Mouse (Mus musculus) ovary, adult 18-20 months (tissue): ENCODE data around the gene Gm7138.
"Not testable (repeated sequence)": the region's sequence is repeated elsewhere in the genome, so short reads cannot be mapped to it uniquely, and the experiment has no call there.

Experiments used
- DNase-seq: peaks from one replicate; pipeline ENCODE4 v3.0.0; 2022; ENCODE audit warnings: low spot score, mixed read lengths

The Gm7138 gene

DNA sequence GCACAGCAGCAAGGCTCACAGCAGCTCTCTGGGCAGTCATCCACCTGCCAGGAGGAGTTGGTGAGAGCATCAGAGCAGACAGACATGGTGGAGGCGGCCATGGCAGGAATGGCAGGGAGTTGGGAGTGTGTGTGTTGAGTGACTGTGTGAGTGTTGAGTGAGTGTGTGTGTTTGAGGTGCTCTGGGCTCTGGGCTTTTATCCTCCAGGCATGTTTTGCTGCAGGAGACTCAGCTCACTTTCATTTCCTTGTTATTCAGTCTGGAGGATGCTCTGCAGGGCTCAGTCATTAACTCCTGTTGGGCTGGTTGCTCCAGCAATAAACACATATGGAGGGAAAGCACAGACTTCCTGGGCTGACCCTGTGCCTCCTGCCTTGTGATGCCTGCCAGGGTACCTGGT lies at the start of gene Gm7138:
TSS of gene Gm7138 (minus strand) at position 101 of the 400 bp plus-strand sequence.
- not testable (repeated sequence) for DNase-seq

DNA sequence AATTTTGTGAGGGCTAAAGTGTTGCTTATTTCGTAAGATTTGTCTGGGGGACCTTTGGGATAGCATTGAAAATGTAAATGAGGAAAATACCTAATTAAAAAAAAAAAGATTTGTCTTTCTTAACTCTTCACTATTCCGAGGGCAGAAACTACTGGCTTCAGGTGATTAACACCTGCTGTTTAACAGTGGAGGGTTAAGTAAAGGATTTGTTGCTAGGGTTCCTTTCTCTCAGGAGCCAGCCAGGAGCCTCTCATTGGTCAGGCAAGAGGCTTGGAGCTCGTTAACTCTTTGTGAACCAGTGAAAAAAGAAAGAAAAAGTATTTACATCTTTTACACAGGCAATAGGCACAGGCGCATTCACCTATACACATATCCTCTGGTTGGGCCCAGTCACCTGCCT lies 42.5 kb upstream of the Gm7138 start:
- no peak for DNase-seq

DNA sequence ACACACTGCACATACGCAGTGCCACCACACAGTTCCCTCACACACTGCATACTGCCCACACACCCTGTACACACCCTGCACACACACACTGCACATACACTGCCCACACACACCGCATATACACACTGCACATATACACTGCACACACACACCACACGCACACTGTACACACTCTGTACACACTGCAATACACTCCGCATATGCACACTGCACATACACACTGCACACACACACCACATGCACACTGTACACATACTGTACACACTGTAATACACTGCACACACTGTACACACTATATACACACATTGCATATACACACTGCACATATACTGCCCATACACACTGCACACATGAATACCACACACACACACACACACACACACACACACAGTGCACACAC lies 41.8 kb upstream of the Gm7138 start:
- DNase-seq, result no peak

DNA sequence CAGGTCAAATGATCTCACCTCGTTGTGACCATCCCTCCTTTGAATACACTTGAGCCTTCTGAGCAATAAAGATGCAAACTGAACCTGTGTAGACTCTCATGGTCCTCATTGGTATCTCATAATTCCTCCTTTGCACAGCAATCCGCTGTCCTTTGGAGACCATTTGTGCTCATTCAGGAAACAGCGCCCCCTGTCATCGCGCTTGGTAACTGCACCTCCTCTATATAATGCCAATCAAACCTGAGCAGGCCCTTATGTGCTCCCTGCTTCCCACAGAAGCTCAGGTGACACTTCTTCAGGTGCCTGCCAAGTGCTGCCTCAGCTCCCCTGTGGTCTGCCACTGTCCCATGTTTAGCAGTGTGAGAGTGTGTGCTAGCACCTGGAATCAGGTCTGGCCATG lies 38.8 kb upstream of the Gm7138 start:
- DNase-seq, result no peak

DNA sequence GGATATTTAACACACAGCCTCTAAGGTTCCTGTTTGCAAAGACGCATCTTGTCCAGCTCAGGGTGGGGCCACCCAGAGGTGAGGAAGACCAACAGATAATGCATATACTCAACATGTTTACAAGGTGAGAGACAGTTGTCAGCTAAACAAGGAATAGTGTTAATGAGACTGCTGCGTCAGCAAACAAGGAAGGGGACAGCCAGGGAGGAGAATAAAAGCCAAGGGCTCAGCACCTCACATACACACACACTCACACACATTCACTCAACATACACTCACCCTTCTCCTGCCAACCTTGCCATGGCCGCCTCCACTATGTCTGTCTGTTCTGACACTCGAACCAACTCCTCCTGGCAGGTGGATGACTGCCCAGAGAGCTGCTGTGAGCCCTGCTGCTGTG lies 37.6 kb upstream of the Gm7138 start, which contains the start of gene Gm2696:
TSS of gene Gm2696 (plus strand) at position 301 of the 400 bp plus-strand sequence.
- DNase-seq, result no peak

DNA sequence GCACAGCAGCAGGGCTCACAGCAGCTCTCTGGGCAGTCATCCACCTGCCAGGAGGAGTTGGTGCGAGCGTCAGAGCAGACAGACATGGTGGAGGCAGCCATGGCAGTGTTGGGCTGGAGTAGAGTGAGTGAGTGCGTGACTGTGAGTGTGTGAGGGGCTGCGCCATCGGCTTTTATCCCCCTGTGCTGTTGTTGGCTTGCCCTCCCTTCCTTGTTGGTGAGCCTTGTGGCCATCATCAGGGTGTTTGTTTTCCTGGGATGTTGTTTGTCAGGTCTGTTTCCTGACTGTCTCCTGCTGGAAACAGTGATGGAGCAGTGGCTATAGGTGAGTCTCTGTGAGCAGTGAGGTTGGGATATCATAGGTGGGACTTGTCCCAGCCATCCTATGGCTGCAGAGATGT lies 35.0 kb upstream of the Gm7138 start, which contains the start of gene Gm9507:
TSS of gene Gm9507 (minus strand) at position 101 of the 400 bp plus-strand sequence.
- no peak for DNase-seq

DNA sequence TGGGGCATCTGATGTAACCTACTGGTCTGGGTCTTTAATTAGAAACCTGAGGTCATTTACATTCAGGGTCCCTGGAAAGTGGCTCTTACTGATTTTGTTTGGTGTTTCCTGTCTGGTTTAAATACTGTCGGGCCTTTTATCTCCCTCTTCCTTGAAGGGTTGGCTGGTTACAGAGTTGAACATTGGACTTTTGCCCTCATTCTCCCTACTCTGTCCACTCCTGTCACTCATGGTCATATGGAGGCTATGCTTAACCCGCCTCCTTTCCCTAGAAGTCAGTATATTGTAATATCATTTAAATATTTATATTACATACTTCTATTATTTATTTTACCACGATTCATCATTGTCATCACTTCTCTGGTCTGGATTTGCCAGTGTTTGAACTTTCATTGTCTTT lies 27.4 kb upstream of the Gm7138 start:
- no peak for DNase-seq

DNA sequence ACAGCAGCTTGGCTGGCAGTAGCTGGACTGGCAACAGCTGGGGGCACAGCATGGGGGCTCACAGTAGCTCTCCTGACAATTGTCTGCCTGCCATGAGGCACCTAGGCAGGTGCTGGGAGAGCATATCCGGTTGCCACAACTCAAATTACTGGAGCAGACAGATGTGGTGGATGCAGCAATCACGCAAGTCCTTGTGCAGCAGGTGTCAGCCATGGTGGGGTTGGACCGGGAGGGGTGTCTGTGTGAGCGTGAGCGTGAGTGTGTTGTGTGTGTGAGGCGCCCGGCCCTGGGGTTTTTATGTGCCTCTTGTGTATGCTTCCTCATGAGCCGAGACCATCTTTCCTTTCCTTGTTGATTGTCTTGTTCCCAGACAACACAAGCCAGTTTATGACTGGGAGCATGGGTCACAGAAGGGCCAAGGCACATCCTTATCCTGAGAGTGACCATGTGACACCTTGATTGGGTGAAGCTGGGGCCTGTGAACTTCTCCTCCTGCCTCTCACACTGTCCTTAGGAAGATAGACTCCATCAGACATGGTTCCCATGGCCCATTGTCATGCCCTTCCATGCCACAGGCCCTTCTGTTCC lies 22.3 kb upstream of the Gm7138 start, which contains the start of gene Gm19668:
TSS of gene Gm19668 (minus strand) at position 213 of the 588 bp plus-strand sequence.
- DNase-seq, result no peak

DNA sequence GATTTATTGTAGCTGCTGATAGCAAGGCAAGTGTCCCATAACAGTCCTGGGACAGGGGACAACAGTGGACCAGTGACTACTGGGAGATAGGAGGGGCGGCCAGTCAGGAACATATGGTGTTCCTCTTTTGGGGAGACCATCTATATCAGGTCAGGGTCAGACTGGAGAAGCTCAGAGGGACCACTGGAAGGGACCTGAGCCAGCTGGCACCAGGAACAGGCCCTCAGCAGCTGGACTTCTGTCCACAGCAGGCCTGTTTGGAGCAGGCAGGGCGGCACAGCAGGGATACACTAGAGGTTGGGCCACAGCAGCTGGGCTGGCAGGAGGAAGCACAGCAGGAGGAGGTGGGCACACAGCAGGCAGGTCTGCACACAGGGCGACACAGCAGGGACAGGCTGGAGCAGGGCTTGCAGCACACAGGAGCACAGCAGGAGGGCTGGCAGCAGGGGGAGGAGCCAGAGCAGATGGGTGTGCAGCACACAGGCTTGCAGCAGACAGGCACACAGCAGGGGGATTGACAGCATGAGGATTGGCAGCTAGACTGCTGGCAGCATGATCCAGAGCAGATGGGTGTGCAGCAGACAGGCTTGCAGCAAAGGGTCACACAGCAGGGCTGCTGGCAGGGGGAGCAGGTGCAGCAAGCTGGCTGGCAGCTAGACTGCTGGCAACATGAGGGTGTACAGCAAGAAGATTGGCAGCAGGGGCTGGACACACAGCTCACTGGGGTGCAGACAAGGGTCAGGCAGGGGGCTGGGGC lies 21.6 kb upstream of the Gm7138 start:
- DNase-seq, result not testable (repeated sequence)

DNA sequence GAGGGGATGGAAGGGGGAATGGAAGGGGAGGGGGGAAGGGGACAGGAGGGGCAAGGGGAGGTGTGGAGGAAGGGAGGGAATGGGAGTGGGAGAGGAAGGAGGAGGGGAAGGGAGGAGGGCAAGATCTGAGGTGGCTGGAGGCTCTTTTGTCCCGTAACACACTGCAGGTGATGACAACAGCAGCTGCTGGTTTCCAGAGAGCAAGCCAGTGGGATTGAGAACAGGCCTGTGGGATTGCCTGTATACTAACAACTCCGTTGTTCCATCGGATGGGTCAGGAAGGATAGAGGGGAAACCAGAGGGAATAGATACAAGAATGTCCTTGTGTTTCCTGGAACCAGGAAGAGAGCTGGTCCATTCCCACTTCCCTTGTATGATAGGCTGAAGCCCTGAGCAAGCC lies 20.9 kb upstream of the Gm7138 start:
- no peak for DNase-seq

DNA sequence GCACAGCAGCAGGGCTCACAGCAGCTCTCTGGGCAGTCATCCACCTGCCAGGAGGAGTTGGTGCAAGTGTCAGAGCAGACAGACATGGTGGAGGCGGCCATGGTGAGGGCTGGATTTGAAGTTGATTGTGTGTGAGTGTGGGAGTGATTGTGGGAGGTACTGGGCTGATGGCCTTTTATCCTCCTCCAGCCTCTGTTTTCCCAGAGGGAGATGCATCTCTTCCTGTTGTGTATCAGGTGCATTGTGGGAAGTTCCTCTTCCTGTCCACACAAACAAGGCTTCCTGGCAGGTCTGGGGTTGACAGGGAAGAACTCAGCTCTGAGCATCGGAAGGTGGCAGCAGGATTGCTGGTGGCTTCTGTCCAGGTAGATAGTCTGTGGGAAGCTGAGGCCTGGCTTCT lies 18.2 kb upstream of the Gm7138 start, which contains the start of gene Gm9639:
TSS of gene Gm9639 (minus strand) at position 101 of the 400 bp plus-strand sequence.
- no peak for DNase-seq

DNA sequence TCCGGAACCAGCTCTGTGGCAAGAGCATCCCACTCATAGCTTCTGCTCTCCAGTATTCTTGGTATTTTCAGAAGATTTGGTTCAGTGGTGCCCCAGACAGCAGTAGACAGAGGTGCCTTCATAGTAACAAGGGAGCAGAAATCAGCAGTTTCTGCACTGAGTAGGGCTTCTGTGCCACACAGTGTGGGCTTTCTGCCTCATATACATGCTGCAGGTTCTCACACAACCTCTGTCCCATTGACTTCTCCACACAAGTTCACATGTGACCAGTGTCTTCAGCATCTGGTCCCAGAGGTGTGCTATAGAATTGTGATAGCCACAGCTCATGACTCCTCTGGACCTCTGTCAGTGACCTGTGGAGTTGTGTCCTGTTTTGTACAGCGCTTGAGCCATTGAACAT lies 11.9 kb upstream of the Gm7138 start:
- no peak for DNase-seq

DNA sequence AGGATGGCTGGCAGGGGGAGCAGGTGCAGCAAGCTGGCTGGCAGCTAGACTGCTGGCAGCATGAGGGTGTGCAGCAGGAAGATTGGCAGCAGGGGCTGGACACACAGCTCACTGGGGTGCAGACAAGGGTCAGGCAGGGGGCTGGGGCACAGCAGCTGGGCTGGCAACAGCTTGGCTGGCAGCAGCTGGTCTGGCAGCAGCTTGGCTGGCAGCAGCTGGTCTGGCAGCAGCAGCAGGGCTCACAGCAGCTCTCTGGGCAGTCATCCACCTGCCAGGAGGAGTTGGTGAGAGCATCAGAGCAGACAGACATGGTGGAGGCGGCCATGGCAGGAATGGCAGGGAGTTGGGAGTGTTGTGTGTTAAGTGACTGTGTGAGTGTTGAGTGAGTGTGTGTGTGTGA lies 11.1 kb upstream of the Gm7138 start, which contains the start of gene Gm7137:
TSS of gene Gm7137 (minus strand) at position 325 of the 400 bp plus-strand sequence.
- not testable (repeated sequence) for DNase-seq

DNA sequence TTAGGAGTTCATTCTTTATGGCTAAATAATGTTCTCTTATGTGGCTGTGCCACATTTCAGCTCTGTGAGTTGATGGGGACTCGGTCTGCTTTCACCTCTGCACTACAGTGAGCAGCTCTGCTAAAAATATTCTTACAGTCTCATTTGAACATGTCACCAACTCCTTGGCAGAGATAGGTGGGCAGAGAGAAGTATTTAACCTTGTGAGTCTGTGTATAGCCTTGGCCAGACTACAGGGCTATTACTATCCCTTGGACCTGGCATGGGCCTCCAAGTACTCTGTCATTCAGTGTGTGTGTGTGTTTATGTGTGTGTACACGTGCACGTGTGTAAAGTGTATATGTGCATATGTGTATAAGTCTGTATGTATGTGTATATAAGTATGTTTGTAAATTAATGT lies 6.7 kb upstream of the Gm7138 start:
- DNase-seq, result not testable (repeated sequence)

DNA sequence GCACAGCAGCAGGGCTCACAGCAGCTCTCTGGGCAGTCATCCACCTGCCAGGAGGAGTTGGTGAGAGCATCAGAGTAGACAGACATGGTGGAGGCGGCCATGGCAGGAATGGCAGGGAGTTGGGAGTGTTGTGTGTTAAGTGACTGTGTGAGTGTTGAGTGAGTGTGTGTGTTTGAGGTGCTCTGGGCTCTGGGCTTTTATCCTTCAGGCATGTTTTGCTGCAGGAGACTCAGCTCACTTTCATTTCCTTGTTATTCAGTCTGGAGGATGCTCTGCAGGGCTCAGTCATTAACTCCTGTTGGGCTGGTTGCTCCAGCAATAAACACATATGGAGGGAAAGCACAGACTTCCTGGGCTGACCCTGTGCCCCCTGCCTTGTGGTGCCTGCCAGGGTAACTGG lies 5.7 kb upstream of the Gm7138 start, which contains the start of gene Gm3250:
TSS of gene Gm3250 (minus strand) at position 101 of the 400 bp plus-strand sequence.
- not testable (repeated sequence) for DNase-seq

DNA sequence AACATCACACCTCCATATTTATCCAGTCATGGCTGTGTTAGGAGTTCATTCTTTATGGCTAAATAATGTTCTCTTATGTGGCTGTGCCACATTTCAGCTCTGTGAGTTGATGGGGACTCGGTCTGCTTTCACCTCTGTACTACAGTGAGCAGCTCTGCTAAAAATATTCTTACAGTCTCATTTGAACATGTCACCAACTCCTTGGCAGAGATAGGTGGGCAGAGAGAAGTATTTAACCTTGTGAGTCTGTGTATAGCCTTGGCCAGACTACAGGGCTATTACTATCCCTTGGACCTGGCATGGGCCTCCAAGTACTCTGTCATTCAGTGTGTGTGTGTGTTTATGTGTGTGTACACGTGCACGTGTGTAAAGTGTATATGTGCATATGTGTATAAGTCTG lies 4.6 kb downstream of the Gm7138 start:
- DNase-seq, result not testable (repeated sequence)

DNA sequence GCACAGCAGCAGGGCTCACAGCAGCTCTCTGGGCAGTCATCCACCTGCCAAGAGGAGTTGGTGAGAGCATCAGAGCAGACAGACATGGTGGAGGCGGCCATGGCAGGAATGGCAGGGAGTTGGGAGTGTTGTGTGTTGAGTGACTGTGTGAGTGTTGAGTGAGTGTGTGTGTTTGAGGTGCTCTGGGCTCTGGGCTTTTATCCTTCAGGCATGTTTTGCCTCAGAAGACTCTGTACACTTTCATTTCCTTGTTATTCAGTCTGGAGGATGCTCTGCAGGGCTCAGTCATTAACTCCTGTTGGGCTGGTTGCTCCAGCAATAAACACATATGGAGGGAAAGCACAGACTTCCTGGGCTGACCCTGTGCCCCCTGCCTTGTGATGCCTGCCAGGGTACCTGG lies 5.5 kb downstream of the Gm7138 start, which contains the start of gene Gm3238:
TSS of gene Gm3238 (minus strand) at position 101 of the 400 bp plus-strand sequence.
- DNase-seq, result not testable (repeated sequence)

DNA sequence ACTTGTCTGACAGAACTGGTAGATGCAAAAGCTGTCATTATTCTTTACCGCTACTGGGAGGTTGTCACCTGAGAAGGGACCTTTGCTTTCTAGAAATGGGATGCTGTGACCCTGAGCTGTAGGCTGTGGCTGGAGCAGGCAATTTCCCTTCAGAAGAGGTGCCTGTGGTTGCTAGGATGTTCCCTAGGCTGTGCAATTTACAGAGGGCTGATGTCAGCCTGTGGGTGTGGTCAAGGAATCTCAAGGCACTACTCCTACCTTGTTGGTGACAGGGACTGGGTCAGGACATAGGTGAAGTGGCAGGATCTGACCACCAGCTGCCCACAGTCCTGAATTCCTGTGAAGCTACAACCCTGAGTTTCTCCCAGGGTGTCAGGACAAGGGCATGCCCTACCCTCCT lies 7.0 kb downstream of the Gm7138 start:
- DNase-seq, result no peak

DNA sequence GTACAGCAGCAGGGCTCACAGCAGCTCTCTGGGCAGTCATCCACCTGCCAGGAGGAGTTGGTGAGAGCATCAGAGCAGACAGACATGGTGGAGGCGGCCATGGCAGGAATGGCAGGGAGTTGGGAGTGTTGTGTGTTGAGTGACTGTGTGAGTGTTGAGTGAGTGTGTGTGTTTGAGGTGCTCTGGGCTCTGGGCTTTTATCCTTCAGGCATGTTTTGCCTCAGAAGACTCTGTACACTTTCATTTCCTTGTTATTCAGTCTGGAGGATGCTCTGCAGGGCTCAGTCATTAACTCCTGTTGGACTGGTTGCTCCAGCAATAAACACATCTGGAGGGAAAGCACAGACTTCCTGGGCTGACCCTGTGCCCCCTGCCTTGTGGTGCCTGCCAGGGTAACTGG lies 17.2 kb downstream of the Gm7138 start, which contains the start of gene Gm3233:
TSS of gene Gm3233 (minus strand) at position 101 of the 400 bp plus-strand sequence.
- DNase-seq, result not testable (repeated sequence)

DNA sequence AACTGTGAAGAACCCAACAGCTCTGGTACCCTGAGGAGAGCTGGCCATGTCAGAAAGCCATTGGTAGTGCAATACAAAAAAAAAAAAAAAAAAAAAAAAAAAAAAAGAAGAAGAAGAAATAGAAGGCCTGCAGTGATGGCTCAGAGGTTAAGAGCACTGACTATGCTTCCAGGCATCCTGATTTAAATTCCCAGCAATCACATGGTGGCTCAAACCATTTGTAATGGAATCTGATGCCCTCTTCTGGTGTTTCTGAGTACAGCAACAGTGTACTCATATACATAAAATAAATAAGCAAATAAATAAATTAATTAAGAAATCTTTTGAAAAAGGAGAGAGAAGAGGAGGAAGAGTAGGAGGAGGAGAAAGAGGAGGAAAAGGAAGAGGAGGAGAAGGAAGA lies 23.3 kb downstream of the Gm7138 start:
- DNase-seq, result no peak

DNA sequence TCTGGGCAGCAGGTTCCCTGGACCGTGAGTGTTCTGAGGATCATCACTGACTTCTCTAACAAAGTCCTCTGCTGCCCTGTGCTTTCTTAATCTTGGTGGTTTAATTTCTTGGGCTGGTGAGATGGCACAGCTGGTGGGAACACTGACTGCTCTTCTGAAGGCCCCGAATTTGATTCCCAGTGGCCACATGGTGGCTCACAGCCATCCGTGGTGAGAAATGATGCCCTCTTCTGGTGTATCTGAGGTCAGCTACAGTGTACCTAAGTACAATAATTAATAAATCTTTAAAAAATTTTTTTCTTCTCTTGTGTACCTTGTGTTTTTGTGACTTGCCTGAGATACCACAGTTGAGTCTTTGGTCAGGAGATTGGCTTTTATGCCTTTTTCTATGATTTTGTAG lies 24.4 kb downstream of the Gm7138 start:
- not testable (repeated sequence) for DNase-seq

DNA sequence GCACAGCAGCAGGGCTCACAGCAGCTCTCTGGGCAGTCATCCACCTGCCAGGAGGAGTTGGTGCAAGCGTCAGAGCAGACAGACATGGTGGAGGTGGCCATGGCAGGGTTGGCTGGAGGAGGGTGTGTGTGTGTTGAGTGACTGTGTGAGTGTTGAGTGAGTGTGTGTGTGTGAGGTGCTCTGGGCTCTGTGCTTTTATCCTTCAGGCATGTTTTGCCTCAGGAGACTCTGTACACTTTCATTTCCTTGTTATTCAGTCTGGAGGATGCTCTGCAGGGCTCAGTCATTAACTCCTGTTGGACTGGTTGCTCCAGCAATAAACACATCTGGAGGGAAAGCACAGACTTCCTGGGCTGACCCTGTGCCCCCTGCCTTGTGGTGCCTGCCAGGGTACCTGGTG lies 25.5 kb downstream of the Gm7138 start, which contains the start of gene Gm9736:
TSS of gene Gm9736 (minus strand) at position 101 of the 400 bp plus-strand sequence.
- DNase-seq, result not testable (repeated sequence)

DNA sequence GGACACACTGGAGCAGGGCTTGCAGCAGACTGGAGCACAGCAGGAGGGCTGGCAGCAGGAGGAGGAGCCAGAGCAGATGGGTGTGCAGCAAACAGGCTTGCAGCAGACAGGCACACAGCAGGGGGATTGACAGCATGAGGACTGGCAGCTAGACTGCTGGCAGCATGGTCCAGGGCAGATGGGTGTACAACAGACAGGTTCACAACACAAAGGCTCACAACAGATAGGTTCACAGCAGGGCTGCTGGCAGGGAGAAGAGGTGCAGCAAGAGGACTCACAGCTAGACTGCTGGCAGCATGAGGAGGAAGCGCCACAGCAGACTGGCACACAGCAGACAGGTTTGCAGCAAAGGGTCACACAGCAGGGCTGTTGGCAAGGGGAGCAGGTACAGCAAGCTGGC lies 26.1 kb downstream of the Gm7138 start:
- not testable (repeated sequence) for DNase-seq
